Comparison of ENCODE assay signal across 8 mouse cellular contexts in the genomic region with DNA sequence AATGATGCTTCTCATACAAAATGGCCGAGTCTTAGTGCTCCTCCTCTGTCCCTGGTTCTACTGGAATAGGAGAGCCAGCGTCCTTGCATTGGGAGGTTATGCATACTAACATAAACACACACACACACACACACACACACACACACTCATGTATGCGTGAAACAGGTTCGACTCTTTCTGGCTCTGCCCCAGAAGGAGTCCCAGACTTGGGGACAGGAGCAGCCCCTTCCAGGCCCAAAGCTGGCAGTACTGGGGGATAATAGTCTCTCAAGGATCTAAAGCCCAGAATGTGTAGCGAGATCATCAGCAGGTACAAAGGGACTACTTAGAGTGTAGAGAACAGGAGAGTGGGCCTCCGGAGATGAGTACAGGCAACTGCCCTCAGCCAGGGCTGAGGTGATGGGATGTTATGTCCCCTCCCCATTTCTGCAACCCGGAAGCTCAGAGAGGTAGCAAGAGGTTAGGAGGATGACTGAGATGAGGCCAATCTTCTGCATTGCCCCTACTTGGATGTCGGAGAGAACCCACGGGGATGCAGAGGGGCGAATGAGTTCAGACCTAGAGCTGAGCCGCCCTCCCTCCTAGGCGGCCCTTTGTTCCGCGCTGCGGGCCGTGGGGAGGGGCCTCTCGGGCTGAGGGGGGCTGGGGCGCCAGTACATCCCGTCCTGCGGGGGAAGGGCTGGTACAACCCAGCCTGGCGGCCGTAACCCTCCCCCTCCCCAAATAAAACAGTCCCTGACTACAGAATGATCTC. TPM values are rescaled to one million over a fixed set of nuclear protein-coding genes. Genes with fewer than 3 reads are reported as not detected.
DNase-seq lines count a peak whose midpoint lies in the region; ATAC-seq and TF ChIP-seq lines count a peak whose summit lies in the region.

No protein-coding gene starts in this region.

- DNase-seq in lung, embryonic 14.5 days: no peak
- DNase-seq in lung, postnatal 10 days: no peak
- peak; percentile 25 for DNase-seq in embryonic facial prominence, embryonic 10.5 days (ENCODE audit: low spot score)
- no peak for DNase-seq in layer of hippocampus, adult 9-10 months (ENCODE audit: low spot score)
- no peak for DNase-seq in kidney, postnatal 14 days
- DNase-seq in right cerebral cortex, postnatal 36 days (ENCODE audit: low spot score in 2 of 2): no peak

- no peak overlapping the region for H3K9ac ChIP-seq in lung, embryonic 14.5 days
- H3K9ac ChIP-seq in hindbrain, embryonic 16.5 days (ENCODE audit: low read depth, low read length): peak overlapping the region; percentile 86

- TF ChIP-seq CTCF in lung, embryonic 14.5 days (IDR thresholded peaks at IDR 0.05; ENCODE audit: low read depth): no peak
- TF ChIP-seq CTCF in olfactory bulb, adult 2 months (IDR thresholded peaks at IDR 0.05; ENCODE audit: insufficient read depth, low read depth, low read length): no peak

- H3K4me2 ChIP-seq in lung, embryonic 14.5 days: peak overlapping the region; percentile 73
- peak overlapping the region; percentile 68 for H3K4me2 ChIP-seq in hindbrain, embryonic 16.5 days (ENCODE audit: low read length)

- H3K4me3 ChIP-seq in lung, embryonic 14.5 days (ENCODE audit: low read depth, low read length): peak overlapping the region; percentile 43
- H3K4me3 ChIP-seq in embryonic facial prominence, embryonic 10.5 days: peak overlapping the region; percentile 70
- peak overlapping the region; percentile 77 for H3K4me3 ChIP-seq in hindbrain, embryonic 16.5 days (ENCODE audit: low read length)
- peak overlapping the region; percentile 90 for H3K4me3 ChIP-seq in olfactory bulb, adult 2 months (ENCODE audit: insufficient read depth, low read depth, low read length)

- no peak for TF ChIP-seq POLR2A in olfactory bulb, adult 2 months (IDR thresholded peaks at IDR 0.05; ENCODE audit: insufficient read depth, low read depth, low read length)

- H3K36me3 ChIP-seq in lung, embryonic 14.5 days (ENCODE audit: insufficient read depth): no peaks in the 10 kb centered on the region
- H3K36me3 ChIP-seq in embryonic facial prominence, embryonic 10.5 days (replicated peaks): no peaks in the 10 kb centered on the region
- no peaks in the 10 kb centered on the region for H3K36me3 ChIP-seq in hindbrain, embryonic 16.5 days (ENCODE audit: control insufficient read depth, insufficient read depth, low read length)

- 8% methylated on average over 22 of the region's 22 CpGs for WGBS in lung, embryonic 14.5 days
- 8% methylated on average over 22 of the region's 22 CpGs for WGBS in embryonic facial prominence, embryonic 10.5 days
- 4% methylated on average over 22 of the region's 22 CpGs for WGBS in hindbrain, embryonic 16.5 days
- 3% methylated on average over 22 of the region's 22 CpGs for WGBS in olfactory bulb, adult 2 months

- H3K27ac ChIP-seq in lung, embryonic 14.5 days (ENCODE audit: low read depth): no peak overlapping the region
- peak overlapping the region; percentile 49; the same call in 1 of the 2 replicates for H3K27ac ChIP-seq in embryonic facial prominence, embryonic 10.5 days (replicated peaks)
- peak overlapping the region; percentile 94 for H3K27ac ChIP-seq in hindbrain, embryonic 16.5 days (ENCODE audit: low read depth, low read length)
- H3K27ac ChIP-seq in olfactory bulb, adult 2 months (ENCODE audit: insufficient read depth, low read depth, low read length): peak overlapping the region; percentile 84

- ATAC-seq in lung, embryonic 14.5 days (ENCODE audit: insufficient read depth): no peak
- ATAC-seq in hindbrain, embryonic 16.5 days: peak; percentile 85

- no peaks in the 10 kb centered on the region for H3K4me1 ChIP-seq in lung, embryonic 14.5 days (ENCODE audit: insufficient read depth)
- peaks cover 15% of the 10 kb centered on the region for H3K4me1 ChIP-seq in embryonic facial prominence, embryonic 10.5 days
- peaks cover 39% of the 10 kb centered on the region for H3K4me1 ChIP-seq in hindbrain, embryonic 16.5 days (ENCODE audit: control insufficient read depth, insufficient read depth, low read depth, low read length)
- H3K4me1 ChIP-seq in olfactory bulb, adult 2 months (ENCODE audit: control insufficient read depth, insufficient read depth, low read length): peaks cover 29% of the 10 kb centered on the region

- no peaks in the 10 kb centered on the region for H3K9me3 ChIP-seq in lung, embryonic 14.5 days (ENCODE audit: low read depth, low read length)
- no peaks in the 10 kb centered on the region for H3K9me3 ChIP-seq in embryonic facial prominence, embryonic 10.5 days
- H3K9me3 ChIP-seq in hindbrain, embryonic 16.5 days (ENCODE audit: control insufficient read depth, low read length): no peaks in the 10 kb centered on the region

- H3K27me3 ChIP-seq in lung, embryonic 14.5 days (ENCODE audit: insufficient read depth, low read length): peaks cover 55% of the 10 kb centered on the region
- H3K27me3 ChIP-seq in embryonic facial prominence, embryonic 10.5 days (replicated peaks; ENCODE audit: low read depth, poor library complexity, severe bottlenecking): peaks cover 71% of the 10 kb centered on the region
- no peaks in the 10 kb centered on the region; the same call in 1 of the 2 replicates for H3K27me3 ChIP-seq in hindbrain, embryonic 16.5 days (replicated peaks; ENCODE audit: control insufficient read depth, insufficient read depth, low read length)

RNA-seq across cellular contexts. Expression of a gene that starts 1.1 kb away (rescaled TPM):
- polyA plus RNA-seq in lung, embryonic 14.5 days (2014; fragmentation: Nextera tagmentation; extraction: Ambion mirVana): 0.05 TPM in 2 replicates
- polyA plus RNA-seq in embryonic facial prominence, embryonic 10.5 days (2016; fragmentation: Nextera tagmentation; extraction: Ambion mirVana): 1.8 and 1.9 TPM in 2 replicates
- polyA plus RNA-seq in hindbrain, embryonic 16.5 days (2015; fragmentation: Nextera tagmentation; extraction: Ambion mirVana): 41.4 and 47.3 TPM in 2 replicates
- 209 TPM in 1 of 2 replicates, not detected in the other for polyA plus RNA-seq in olfactory bulb, adult 2 months (2012; ENCODE audit: insufficient read depth, insufficient read length, low replicate concordance, missing spikeins)

RNA-seq across cellular contexts. Expression of a gene that starts 22.8 kb away (rescaled TPM):
- polyA plus RNA-seq in lung, embryonic 14.5 days (2014; fragmentation: Nextera tagmentation; extraction: Ambion mirVana): 0.35 TPM in 1 of 2 replicates, not detected in the other
- 0.11 TPM in 1 of 2 replicates, not detected in the other for polyA plus RNA-seq in embryonic facial prominence, embryonic 10.5 days (2016; fragmentation: Nextera tagmentation; extraction: Ambion mirVana)
- polyA plus RNA-seq in hindbrain, embryonic 16.5 days (2015; fragmentation: Nextera tagmentation; extraction: Ambion mirVana): 5.4 and 9.7 TPM in 2 replicates
- polyA plus RNA-seq in olfactory bulb, adult 2 months (2012; ENCODE audit: insufficient read depth, insufficient read length, low replicate concordance, missing spikeins): 147 TPM in 1 of 2 replicates, not detected in the other

RNA-seq across cellular contexts. Expression of a gene that starts 53.0 kb away (rescaled TPM):
- 333 and 364 TPM in 2 replicates for polyA plus RNA-seq in lung, embryonic 14.5 days (2014; fragmentation: Nextera tagmentation; extraction: Ambion mirVana)
- polyA plus RNA-seq in embryonic facial prominence, embryonic 10.5 days (2016; fragmentation: Nextera tagmentation; extraction: Ambion mirVana): 351 and 375 TPM in 2 replicates
- polyA plus RNA-seq in hindbrain, embryonic 16.5 days (2015; fragmentation: Nextera tagmentation; extraction: Ambion mirVana): 380 and 389 TPM in 2 replicates
- not detected in 2 replicates for polyA plus RNA-seq in olfactory bulb, adult 2 months (2012; ENCODE audit: insufficient read depth, insufficient read length, low replicate concordance, missing spikeins)
